In genomic region chr2:113654583-113654982, GRCm38 (mm10) we compare ENCODE assay signal across 8 mouse cellular contexts.
A peak's percentile ranks its signal among the peaks of the same experiment; 100 is the strongest.
DNase-seq lines count a peak whose midpoint lies in the region; ATAC-seq and TF ChIP-seq lines count a peak whose summit lies in the region.

No protein-coding gene starts in this region.

- no peak overlapping the region for H3K4me3 ChIP-seq in layer of hippocampus, adult 2 months

- no peak for TF ChIP-seq CTCF in layer of hippocampus, adult 2 months (conservative IDR thresholded peaks at IDR 0.05)

- no peak for ATAC-seq in megakaryocyte-erythroid progenitor cell, adult 5-6 weeks (replicated peaks; ENCODE audit: low FRiP score, low TSS enrichment, poor library complexity, severe bottlenecking)

- H3K27ac ChIP-seq in layer of hippocampus, adult 2 months, result peak overlapping the region; percentile 23; the same call in 1 of the 2 replicates

- DNase-seq in layer of hippocampus, adult 2 months (ENCODE audit: low spot score in 2 of 2), result no peak
- DNase-seq in layer of hippocampus, adult 11-12 months (ENCODE audit: low spot score), result no peak
- DNase-seq in adrenal gland, postnatal 10 days, result peak; percentile 50
- DNase-seq in cerebellum, postnatal 25 days, result peak; percentile 26 to 38
- DNase-seq in lung, postnatal 14 days, result peak; percentile 57
- DNase-seq in left cerebral cortex, adult 8-10 months (ENCODE audit: low spot score in 2 of 2), result no peak
- no peak for DNase-seq in thymus, postnatal 10 days (ENCODE audit: low spot score in 2 of 2)

Comparison
In these comparisons a context has a peak if more than half of its experiments do, and no peak if none do; other contexts are left out.
1. DNase-seq: peak in adrenal gland, postnatal 10 days (single experiment), cerebellum, postnatal 25 days (2 of 2) and lung, postnatal 14 days (single experiment); none in layer of hippocampus, adult 2 months (0 of 2), layer of hippocampus, adult 11-12 months (single experiment), left cerebral cortex, adult 8-10 months (0 of 2) and thymus, postnatal 10 days (0 of 2).